Mouse (Mus musculus): ENCODE data around the gene Pcyt1a.
A peak's percentile ranks its signal among the peaks of the same experiment; 100 is the strongest.
"Not testable (repeated sequence)": the region's sequence is repeated elsewhere in the genome, so short reads cannot be mapped to it uniquely, and the experiment has no call there.

Gene Pcyt1a

DNA sequence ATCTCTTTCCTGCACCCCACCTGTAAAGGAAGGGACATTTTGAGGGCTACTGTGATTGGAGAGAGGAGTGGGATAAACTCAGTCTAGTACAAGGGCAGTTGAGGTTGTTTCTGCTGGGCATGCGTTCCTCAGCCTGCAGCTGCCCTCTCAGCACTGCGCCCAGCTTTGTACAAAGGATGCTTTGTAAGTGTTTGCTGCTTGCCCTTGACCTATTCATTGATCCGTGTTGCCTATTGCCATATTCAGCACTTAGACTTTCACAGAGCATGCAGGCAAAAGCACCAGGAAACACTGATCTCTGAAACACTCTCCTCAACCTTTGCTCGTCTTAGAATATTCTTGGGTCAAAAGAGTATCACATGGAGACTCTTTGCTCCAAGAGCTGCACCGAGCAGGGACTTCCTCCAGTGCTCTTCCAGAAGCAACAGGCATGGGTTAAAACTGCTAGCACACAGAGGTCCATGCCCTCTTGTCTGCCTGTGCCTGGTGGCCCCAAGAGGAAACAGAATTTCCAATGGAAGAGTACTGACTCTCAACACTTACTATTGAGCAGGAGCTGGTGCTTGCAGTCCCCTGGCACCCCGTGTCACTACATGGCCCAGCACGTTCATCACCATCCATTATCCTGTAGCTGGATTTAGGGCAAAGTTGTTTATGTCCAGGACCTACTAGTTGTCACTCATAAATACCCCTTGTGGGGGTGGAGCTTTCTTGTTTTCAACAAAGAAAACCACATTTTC lies 41.7 kb downstream of the Pcyt1a start:
- no peak for DNase-seq (ENCODE audit: low read depth, low spot score)

DNA sequence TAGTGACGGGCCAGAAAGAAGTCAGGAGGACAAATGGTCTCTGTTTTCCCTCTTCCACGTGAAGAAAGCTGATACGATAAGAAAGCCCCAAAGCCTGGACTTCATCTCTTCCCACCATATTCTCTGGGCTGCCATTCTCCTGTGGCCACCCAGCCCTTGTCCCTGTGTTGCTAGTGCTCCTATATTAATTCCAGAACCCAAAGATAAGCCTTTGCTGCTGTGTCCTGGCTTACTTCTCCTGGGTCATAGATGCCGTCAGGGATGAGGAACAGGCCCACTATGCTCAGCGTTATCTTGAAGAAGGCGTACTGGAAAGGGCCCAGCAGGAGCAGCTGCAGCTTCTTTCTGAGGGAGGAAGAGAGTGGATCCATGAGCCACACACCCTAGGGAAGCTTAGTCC lies 46.6 kb downstream of the Pcyt1a start:
- DNase-seq (ENCODE audit: low read depth, low spot score) = no peak

DNA sequence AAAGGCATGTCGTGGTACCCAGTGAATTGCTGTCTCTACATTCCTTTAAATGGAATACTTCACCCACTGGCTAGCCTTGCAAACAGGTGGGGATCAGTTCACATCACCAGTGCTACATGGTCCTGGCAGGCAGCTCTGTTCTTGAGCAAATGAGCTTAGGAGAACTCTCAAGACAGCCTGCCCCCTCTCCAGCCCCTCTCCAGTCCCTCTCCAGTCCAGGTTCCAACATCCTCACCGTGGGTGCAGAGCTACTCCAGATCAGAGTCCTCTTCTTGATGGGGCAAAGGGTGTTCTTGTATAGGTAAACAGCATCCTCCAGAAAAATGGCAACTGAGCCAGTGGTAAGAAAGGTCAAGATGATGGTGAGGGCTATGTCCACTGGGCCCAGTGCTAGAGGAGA lies 48.7 kb downstream of the Pcyt1a start:
- DNase-seq (ENCODE audit: low read depth, low spot score) = no peak

DNA sequence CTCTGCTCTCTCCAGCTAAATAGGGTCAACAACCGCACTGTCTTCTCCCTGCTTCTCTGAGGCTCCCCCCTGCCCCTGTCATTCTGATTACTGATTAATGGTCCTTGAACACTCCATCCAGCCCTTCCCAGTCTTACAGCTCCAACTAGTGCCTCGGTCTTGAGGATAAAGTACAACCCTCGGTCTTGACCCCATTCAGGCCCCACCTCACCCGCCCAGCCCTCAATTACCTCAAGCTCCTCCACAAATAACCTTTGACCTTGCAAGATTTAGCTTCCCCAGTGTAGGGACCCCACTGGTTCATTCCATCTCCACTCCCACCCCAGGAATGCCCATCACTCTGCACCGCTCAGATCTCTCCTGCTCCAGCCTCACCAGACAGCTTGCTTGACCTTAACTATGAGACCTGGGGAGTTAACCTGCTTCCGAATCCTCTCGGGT lies 53.7 kb downstream of the Pcyt1a start:
- no peak for DNase-seq (ENCODE audit: low read depth, low spot score)

DNA sequence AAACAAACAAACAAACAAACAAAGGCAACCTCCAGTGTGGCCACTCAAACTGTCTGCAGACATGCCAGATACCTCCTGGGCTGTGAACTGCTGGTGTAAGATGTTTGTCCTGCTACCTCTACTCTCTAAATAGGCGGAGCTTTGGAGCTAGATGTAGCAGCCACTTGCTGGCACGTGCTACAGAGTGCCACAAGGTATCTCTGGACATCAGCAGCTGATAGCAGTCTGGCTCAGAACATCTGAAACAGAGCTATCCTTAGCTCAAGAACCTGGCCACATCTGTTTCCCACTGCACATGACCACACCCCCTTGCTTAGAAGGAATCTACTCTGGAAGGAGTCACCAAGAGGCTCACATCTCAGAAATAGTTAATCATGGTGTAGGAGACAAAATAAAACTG lies 54.5 kb downstream of the Pcyt1a start:
- no peak for DNase-seq (ENCODE audit: low read depth, low spot score)

DNA sequence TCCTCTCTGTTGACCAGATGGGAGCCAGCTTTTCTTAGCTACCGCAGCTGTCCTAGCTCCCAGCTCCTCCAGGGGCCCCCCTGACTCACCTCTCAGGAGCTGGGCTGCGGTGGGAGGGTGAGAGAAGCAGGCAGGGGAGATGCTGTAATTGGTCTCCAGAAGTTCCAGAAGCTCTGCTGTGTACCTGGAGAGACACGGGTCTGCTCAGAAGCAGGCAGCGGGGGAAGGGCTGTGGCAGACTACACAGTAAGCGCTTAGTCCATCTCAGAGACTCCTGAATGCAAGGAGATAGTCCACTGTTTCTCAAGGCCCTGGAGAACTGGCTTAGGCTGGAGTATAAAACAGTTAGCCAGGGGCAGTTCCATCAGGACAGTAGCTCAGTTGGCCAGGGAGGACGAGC lies 55.3 kb downstream of the Pcyt1a start:
- no peak for DNase-seq (ENCODE audit: low read depth, low spot score)

DNA sequence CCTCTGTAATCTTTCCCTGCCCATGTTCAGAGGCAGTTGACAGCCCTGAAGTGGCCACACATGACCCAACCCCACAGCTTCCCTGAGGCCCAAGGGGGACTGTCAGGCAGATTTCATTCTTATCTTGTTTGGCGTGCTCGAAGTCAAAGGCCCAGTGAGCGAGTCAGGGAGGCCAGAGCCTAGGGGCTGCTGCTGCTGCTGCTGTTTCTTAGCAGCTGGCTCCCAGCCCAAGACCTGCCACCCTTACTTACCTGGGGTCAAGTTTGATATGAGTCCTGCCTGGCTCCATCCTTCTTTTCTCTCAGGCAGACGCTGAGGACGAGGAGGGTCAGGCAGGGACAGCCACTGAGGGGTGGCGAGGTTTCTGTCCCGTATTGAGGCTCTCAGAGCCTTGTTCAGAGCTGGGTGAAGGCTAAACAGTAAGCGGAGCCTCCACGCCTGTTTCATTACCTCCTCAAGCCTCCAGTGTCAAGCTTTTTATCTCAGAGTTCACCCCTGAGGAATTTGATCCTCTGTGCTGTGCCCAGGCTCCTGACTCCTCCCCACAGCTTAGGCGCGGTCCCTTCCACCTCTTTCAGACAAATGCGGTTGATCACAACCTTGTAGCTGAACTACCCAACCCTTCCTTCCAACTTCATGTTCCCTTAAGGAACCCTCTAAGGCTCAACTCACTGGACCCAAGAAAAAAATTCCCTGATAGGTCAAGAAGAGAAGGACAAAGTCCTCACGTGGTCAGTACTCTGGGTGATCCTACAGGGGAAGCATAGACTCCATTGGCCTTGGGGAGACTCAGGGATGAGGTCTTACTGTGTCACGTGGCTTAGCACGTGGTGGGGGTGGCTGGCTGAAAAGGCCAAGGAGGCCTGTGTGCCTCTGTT lies 56.8 kb downstream of the Pcyt1a start, which contains the start of gene Slc51a:
Gene Slc51a, minus strand, starts transcription at position 646 of the 878 bp plus-strand sequence.
- DNase-seq (ENCODE audit: low read depth, low spot score) = no peak

DNA sequence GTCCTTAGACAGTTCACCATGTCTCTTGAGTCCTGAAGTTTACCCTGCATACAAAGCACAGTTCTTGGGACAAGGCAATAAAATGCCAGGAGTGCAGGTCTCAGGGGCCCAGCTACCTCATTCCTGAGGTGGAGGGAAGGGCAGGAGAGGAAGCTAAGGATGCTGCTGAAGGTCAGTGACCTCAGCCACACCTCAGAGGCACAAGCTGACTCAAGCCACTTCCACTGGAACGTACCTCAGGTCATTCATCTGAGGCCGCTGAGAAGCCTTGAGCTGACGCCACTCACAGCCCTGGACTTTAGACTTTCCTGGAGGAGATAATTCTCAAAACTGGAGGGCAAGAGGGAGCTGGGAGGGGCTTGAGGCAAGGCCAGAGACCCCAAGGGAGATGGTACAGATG lies 58.2 kb downstream of the Pcyt1a start:
- DNase-seq (ENCODE audit: low read depth, low spot score) = no peak

DNA sequence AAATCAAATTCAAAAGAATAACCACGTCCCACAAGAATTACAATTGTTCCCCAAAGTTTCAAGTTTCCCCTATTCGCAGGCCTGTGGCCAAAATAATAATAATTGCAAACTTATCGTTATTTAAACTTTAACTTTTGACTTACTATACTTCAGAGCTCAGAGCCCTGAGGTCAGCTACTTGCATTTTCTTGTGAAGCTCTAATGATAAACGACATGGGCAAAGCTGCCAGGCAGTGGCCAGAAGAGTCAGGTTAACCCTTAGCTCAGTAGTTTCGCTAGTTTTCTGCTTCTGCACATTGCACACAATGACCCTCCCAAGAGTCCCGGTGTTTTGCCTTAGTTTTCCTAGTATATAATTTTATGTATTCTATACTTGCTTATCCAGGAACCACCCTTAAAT lies 63.6 kb downstream of the Pcyt1a start:
- DNase-seq (ENCODE audit: low read depth, low spot score) = not testable (repeated sequence)

DNA sequence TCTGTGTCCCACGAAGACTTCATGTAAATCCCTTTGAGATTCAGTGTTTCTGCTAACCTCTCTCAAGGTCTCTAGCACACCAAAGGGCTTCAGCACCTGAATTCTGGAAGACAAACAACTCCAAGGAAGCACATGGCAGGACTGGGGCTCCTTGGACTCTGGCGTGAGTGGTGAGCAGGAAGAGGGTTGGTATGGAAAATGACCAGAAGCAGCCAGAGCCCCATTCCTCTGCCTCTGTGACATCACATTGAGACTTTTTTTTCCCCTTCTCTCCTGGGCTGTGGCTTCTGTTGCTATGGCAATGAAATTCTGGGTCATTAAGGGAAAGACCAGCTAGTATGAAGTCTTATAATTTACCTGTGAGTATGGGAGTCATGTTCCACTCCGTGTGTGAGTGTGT lies 65.2 kb downstream of the Pcyt1a start, which contains the start of gene Zdhhc19:
Gene Zdhhc19, plus strand, starts transcription at position 301 of the 400 bp plus-strand sequence.
- no peak for DNase-seq (ENCODE audit: low read depth, low spot score)

DNA sequence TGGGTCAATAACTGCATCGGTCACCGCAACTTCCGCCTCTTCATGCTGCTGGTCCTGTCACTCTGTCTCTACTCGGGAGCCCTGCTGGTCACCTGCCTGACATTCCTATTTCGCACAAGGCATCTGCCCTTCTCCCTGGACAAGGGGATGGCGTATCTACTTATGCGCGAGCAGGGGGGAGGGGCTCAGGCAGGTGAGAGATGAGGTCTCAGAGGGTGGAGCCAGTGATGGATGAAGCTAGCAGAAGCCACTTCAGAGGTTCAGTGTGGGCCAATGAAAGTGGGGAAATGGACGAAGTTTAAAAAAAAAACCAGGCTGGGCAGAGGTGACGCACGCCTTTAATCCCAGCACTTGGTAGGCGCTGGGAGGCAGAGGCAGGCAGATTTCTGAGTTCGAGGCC lies 68.3 kb downstream of the Pcyt1a start:
- no peak for DNase-seq (ENCODE audit: low read depth, low spot score)

DNA sequence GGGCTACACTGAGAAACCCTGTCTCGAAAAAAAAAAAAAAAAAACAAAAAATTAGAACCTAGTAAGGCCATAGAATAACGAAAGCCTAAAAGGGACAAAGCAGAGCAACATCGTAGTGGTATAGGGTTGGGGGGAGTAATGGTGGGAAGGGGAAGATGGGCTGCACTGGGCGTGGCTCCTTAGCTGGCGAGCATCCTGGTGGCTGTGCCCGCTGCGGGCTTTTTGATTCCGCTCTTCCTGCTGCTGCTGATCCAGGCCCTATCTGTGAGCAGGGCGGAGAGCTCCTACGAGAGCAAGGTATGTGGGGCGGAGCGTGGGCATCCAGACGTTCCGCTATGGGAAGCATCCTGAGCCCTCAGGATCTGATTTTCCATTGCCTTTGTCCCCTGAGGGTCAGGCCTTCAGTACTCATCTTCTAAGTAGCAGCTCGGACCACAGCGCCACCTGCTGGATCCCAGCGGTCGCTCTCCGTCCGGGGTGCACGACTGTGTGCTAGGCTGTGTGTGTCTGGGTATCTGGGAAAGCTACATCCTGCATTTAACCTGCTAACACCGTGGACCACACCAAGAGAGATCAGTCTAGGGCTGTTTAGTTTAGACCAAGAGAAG lies 68.8 kb downstream of the Pcyt1a start:
- DNase-seq (ENCODE audit: low read depth, low spot score) = peak; percentile 60

DNA sequence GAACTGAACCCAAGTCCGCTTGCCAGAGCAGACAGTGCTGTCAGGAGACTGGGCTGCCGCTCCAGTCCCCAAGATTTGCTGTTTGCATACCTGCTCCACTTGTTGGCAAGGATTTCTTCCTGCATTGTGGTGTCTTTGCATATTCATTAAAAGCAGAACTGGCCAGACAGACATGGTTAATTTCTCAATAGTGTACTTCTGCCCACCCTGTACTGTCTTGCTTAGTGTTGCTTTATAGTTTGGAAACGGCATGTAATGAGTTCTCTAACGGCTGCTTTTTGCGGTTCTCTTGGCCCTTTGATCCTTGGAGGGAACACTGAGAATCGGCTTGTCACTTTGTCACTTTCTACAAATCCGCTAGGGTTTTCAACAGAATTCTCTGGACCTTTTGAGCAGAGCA lies 70.7 kb downstream of the Pcyt1a start:
- DNase-seq (ENCODE audit: low read depth, low spot score) = no peak

DNA sequence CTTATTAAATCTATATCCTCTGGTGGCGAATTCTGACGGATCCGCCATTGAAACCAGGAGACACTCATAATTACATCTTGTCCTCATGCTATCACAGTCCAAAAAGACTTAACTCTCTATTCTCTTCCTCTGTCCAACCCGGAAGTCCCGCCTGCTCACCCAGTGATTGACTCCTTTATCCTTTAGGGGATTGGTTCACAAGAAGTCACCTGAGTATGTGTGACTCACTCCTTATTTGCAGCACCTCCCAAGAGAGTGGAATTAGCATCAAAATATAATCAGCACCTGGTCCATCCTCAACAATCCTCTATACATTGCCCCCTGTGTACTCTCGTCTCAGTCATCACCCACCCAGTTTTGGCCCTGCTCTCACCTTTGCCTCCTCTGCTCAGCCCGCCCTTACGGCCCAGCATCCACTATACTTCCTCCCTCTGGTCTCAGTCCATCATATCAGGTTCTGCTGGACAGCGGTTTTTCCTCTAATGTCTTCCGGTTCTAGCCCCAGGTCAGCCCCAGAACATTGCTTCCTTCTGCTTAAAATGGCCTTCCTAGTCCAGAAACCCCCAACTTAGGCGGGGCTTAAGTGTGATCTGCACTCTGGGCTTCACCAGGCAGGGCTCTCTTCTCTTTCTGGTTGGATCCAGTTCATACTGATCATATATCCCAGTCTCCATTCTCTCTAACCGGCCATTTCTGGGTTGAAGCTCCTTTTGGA lies 72.1 kb downstream of the Pcyt1a start:
- no peak for DNase-seq (ENCODE audit: low read depth, low spot score)

DNA sequence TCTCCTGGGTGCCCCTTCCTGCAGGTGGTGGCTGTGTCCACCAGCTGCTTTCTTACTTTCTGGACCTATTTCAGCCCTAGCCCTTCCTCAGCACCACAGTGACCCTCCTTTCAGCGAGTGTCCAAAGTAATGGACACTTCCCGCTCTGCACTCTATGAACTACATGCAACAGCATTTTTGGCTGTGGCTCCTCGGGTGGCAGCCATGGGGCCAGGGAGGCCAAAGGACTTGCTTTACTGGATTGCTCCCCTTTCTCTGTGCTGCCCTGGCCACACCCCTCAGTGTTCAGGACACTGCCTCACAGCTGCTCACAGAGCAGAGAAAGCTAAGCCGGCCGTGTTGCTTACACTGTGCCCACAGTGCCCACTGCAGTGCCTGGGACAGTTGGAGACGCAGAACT lies 72.9 kb downstream of the Pcyt1a start:
- DNase-seq (ENCODE audit: low read depth, low spot score) = no peak

DNA sequence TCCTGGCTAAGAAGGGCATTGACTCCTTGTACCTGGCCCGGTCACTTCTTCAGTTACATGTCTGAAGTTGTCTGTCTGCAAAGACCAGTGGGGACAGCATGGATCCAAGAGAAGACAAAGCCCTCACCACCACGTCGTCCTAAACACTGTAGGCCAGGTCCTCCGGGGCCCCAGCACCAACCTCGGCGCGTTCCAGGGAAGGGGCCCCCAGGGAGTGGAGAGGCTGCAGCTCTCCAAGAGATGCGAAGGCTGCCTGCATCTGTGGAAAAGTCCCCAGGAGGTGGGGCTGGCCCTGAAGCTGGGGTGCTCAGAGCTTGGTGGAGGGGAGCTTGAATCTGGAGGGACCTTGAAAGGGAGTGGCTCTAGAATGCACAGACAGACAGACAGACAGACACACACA lies 75.6 kb downstream of the Pcyt1a start:
- no peak for DNase-seq (ENCODE audit: low read depth, low spot score)

DNA sequence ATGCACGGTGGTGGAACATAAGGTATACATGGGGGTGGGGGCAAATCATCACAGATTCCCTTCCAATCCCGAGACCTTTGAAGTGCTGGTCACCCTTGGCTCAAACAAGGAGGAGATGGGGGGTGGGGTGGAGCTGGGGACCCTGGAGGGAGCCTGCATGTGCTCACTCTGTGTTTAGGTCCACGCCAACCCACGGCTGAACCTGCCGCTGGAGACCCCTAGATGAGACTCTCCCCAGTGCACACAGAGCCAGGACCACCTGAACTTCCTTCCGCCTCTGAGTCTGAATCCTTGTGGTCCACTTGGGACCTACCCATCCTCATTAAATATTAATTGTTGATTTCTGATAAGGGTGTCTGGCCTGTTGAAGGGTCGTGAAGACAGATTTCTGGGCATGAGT lies 76.1 kb downstream of the Pcyt1a start:
- no peak for DNase-seq (ENCODE audit: low read depth, low spot score)

DNA sequence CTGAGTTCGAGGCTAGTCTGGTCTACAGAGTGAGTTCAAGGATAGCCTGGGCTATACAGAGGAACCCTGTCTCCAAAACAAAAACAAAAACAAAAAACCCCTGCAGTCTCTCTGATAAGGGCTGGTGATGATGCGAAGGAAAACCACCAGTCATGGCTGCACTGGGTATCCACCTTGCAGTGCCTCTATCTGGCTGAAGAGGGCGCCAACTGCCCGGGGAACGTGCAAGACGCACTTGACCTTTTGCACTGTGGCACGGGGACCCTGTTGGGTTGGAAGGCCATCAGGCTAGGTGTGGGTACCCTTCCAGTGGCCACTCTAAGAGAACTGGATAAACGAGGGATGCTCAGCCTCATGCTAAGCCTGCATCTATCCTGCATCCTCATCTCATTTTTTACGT lies 76.7 kb downstream of the Pcyt1a start:
- no peak for DNase-seq (ENCODE audit: low read depth, low spot score)

DNA sequence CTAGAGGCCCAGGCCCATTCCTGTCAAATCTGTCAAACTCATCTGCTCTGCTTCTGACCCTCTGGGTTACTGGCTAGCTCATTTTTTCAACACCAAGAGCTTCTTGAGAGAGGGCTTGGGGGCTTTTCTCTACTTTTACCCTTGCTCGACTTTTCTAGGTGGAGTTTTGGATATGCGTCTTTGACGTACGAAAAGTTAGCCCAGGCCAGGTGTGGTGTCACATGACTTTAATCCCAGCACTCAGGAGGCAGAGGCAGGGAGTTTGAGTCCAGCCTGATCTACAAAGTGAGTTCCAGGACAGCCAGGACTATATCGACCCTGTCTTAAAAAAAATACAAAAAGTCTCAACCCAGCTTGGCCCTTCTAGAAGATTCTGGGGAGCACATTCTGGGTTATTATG lies 77.3 kb downstream of the Pcyt1a start:
- no peak for DNase-seq (ENCODE audit: low read depth, low spot score)

DNA sequence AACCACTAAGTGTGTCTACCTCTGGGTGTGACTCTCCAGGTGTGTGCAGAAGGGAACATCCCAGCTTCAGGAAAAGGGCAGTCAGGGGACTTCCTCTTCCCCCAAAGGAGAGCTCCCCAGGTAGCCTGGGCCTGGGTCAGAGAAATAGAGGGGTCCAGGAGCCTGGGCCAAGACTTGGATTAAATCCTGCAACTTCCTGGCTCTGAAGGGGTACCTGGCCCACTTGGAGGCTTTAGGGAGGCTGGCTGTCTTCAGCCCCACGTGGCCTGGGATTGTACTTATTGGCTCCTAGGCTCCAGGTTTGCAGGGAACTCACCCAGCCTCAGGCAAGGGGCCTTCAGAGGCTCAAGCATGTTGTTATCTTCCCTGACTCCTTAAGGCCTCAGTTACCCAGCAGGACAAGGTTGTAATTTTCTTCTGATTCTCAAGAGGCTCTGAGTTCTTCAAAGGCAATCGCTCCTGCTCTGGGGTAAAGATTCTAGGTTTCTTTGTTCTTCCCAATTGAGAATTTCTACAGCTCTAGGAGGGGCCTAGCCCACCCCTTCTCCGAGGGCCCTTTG lies 77.9 kb downstream of the Pcyt1a start:
- DNase-seq (ENCODE audit: low read depth, low spot score) = no peak

All from retina, adult 2 months (tissue).